Mouse (Mus musculus) small intestine, adult 2 months (tissue): ENCODE results near the gene Coasy.

Experiments used
- CTCF ChIP-seq: fragments of 200-500 bp; IDR thresholded peaks from 2 replicates; pipeline ENCODE4 v1.5.1; 2012; ENCODE audit warnings: low read depth, mild to moderate bottlenecking, control low read depth, inconsistent platforms, low read length, moderate library complexity, mixed read lengths; ENCODE audit not compliant: insufficient replicate concordance, insufficient read length; ENCODE audit errors: extremely low read depth
- POLR2A ChIP-seq: fragments of 200-500 bp; IDR thresholded peaks from 2 replicates; pipeline ENCODE4 v1.6.1; 2012; ENCODE audit warnings: low read depth, mild to moderate bottlenecking, control low read depth, inconsistent platforms, low read length, moderate library complexity

DNA sequence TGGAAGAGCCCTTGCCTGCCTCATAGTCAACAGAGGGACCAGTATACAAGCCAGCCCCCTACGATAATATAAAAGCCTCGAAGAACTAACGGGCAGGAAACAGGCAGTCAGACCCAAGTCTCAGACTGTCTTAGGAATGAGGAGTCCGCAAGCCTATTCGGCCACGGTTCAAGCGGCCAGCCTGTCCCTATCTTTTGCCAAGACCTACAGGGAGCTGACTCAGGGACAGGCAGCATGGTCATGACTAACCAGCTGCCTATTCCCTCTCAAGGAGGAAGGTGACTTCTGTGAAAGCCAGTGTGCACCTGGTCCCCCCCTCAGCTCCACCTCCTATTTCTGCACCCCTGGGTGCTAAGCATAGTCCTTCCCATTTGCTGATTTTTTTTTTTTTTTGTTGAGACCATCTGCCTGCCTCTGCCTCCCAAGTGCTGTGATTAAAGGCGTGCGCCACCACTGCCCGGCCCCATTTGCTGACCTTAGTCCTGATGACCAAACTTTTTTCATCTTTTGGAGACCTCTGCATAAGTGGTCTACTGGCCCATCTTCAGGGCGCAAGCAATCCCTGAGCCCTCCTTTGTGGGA, 46.7 kb downstream of the Coasy start:
- no peak for TF ChIP-seq CTCF
- no peak for TF ChIP-seq POLR2A
